Mouse (Mus musculus): ENCODE measurements around the gene Faah.

Gene Faah

DNA sequence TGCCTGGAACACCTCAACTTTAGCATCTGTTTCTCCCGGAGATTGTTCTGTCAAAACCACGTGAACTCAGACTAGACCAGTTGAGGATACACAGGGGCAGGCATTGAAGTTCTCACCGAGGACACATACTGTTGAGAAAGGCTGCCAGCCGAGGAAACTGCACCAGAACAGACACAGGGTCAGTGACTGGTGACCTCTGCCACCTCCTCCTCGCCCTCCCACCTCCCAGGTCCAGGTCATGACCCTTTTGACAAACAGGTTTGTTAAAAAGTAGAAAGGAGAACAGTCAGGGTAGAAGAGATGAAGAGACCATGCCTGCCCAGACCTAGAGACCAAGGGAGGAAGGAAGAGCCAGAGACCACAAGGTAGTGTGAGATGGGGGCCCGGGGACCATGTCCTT lies 17.1 kb downstream of the Faah start:
- DNase-seq (ENCODE audit: low spot score): no peak

DNA sequence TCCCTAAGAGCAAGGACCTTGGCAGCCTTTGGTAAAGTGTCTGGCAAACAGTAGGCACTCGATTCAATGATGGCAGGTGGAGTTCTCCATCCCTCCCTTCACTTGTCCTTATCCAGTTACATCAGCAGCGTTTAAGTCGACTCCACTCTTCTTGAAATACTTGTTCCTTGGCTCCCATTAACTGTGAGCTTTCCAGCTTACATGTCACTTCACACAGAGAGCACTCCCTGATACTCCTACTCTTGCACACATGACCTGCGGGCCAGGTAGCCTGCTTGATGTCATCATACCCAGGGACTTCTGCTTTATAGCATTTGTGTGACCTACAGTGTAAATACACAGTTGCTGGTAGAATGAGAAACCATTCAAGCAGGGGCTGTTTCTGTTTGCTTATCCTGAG lies 21.0 kb downstream of the Faah start:
- no peak for DNase-seq (ENCODE audit: low spot score)

DNA sequence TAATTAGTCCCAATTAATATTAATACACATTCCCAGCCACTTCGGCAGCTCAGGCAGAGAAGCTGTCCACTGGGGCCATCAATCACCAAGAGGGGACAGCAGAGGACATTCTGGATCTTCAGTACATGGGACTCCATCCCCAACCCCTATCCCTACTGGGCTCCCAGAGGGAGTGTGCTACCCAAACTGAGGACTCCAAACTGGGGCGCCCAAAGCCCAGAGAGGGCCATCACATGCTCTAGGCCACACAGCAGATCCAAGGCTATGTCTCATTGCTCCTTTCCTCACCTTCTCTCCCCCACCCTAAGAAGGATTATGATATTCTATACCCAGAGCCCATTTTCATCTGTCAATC lies 22.4 kb downstream of the Faah start:
- DNase-seq (ENCODE audit: low spot score): no peak

DNA sequence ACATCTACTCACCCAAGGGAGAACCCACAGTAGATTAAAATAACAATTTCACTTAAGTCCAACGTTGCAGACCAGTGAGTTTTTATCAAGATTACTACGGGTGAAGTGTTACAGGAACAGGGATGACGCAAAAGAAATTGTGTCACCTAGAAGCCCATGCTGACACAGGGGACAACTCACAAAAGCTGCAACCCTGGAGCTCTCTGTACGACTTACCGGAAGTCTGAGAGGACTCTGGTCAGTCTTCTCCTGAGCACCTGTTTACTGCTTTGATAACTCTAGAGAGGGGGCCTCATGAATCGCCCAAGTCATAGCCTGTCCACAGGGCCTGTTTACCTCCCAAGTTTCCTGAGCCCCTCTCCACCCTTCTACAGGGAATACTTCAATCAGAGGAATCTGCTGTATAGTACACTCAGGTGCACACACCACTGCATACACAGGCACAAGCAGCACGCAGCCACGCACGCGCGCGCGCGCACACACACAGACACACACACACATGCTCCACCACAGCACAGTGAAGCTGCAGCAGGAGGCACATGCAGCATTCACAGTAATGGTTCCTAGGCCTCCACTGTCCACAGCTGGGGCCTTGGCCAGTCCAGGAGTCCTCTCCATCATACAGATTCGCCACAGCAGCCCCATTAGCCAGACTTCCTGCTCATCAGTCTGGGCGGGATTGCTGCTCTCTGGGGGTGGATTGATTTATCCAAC lies 22.9 kb downstream of the Faah start:
- no peak for DNase-seq (ENCODE audit: low spot score)

DNA sequence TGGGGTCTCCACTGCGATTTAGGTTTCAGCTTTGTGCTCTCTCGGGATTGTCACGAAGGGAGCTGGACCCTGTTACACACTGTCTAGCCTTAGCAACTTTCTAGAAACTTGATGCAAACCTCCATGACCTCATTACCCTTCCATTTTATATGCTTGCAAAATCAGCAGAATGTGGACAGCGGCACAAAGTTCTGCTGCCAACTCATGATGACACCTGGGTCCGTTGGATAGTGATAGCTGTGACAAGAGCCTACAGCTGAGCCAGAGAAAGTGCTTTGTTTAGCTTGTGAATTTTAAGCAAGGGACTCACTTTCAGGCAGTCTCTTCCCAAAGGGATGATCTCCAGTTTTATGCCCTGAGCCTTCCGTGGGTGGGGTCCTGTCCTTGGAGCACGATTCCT lies 28.3 kb downstream of the Faah start:
- no peak for DNase-seq (ENCODE audit: low spot score)

DNA sequence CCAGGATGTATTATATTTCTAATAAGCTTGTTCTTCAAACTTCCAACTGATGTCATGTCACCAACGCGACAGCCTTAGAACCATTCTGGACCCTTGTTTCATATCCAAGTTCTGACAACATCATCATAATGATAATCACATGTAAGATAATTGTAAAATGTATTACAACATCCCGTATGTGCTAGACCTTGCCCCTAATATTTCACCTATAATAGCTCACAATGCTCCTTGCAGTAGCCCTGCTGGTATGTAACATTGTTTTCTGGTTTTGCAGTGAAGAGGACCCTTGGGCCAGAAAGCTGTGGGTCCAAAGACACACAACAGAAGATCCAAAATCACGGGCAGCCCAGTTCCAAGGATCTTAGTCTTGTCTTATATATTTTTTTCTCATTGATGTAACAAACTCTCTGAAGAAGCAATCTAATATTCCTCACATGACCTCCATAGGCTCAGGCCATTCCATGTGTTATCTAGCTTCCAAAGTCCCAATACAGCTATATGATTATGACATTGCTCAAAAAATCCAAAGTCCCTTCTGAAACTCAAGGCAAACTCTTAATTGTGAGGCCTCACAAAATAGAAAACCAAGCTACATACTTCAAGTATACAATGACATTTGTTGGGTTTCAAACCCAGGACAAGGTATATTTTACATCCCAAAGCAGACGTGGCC lies 29.7 kb downstream of the Faah start:
- DNase-seq (ENCODE audit: low spot score): no peak

DNA sequence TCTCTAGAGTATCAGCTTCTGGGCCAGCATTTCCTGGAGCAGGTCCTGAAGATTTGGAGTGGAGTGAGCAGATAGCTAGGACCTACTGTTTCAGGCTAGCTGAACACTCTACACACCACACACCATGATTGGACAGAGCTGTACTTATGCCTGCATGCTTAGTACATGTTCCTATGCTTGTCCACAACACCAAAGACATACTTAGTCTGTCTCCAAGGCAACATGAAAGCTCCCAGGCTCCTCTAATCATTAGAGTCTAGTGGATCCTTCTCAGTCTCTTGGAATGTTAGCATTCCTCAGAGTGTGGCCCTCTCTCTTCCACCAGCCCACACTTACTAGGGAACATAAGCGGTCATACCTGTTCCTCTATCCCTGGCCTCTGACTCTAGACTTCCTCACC lies 30.3 kb downstream of the Faah start:
- no peak for DNase-seq (ENCODE audit: low spot score)

DNA sequence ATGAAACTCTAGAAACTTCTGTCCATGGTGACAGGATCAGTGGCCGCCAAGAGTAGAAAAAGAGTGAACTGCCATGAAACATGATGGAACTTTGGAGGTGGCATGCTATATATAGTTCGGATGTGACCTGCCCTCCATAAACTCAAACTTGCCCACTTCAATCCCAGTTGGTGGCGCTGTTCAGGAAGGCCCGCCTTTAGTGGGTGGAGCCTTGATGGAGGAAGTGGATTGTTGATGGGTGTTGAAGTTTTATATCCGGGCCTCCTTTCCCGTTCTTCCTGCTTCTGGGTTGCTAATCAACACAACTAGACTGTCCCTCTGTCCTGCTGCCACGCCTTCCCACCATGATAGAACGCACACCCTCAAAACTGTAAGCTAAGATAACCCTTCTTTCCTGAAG lies 32.8 kb downstream of the Faah start:
- DNase-seq (ENCODE audit: low spot score): no peak

DNA sequence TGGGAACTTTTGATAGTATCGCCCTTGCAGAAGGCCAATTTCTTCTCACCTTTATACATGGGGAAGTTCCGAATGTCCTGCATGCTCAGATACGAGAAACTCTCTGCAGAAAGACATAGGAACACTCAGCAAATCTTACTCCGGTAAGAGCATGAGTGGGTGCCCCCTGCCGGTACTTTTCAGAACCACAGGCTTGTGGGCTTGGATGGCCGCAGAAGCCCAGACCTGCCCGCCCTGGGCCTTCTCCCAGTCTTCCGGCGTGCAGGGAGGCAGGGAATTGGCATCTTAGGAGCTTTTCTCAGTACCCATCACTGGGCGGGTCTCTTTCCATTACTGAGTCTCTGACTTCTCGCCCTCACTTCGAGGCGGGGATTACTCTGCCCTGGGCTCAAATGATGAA lies 33.6 kb downstream of the Faah start:
- DNase-seq (ENCODE audit: low spot score): peak; percentile 68

DNA sequence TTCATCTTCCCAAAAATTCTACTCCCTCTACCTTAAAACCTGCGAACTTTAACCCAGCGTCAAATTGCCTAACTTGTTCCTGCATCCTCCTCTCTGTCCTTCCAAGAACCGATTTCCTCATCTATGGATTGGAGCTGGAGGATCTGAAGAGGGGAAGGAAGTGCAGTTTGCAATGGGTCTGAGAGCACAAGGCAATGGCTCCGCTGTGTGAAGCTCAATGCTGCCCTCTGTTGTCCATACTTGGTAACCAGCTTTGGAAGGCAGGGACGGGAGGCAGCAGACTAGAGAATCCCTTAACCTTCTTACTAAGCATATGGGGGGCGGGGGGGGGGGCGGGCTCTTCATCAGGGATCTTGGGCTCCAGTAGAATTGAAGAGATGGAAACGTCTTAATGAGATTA lies 37.0 kb downstream of the Faah start:
- peak; percentile 64 for DNase-seq (ENCODE audit: low spot score)

DNA sequence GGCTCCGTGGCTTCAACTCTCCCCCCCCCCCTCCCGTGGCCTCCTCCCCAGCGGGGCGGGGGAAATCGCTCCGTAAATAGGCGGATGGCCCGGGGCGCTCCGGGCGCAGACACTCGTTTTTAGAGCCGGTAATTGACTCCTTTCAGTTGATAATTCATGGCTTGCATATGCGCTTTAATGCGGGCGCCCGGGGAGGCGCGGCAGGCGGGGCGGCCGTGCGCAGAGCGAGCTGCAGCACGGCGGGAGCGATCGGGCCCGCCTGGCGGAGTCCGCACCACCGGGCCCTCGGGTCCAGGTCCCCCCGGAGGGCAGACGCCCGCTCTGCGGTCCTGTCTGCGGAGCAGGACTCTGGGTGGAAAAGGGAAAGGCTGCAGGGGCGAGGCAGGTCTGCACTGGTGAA lies 38.3 kb downstream of the Faah start:
- DNase-seq (ENCODE audit: low spot score): no peak

DNA sequence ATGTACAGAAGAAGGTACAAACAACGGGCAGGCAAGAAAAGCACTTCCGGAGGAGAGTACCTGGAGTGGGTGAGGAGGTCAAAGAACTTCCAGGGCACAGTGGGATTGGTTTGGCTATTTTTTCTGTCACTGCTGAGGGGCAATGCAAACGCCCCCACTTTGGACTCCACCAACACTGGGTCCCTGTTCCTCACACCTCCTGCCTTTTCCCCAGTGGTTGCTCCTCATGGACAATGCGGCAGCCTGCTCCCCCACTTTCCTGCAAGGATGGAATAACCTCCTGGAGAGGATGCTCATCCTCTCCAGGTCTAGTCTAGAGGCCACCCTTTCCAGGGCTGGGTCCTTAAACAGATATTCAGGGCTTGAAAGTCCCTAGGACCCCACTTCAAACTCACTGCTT lies 38.8 kb downstream of the Faah start:
- DNase-seq (ENCODE audit: low spot score): no peak

DNA sequence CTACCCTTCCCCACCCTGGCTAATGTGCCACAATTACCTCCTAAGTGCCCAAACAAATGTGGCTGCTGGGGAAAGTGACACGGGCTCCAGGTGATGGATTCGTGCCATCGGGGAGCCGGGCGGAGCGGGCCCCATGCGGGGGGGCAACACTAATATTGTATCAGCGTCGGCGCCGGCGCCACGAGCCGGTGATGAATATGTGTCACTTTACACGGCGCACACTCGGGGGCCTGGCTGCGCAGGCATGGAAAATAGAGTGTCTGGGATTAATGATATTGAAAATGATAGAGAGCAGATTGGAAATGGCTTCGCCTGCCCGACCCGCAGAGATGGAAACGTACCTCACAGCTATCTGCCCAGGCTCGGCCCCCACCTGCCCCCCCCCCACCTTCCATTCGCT lies 45.2 kb downstream of the Faah start:
- no peak for DNase-seq (ENCODE audit: low spot score)

DNA sequence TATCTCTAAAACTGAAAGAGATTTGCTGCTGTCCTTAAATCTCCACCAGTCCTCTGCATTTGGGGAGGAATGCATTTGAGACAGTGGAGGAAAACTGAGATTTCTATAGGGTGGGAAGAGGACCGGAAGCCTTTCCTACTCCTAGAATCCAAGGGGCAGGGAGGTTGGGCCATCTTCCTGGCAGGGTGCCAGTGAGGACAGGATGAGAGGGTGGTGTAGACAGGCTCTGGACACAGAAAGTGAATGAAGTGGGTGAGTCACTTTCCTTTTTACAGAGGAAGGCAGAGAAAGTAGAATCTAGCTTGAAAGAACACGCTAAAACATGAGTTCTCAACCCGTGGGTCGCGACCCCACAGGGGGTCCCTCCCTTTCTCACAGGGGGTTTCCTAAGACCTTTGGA lies 53.3 kb downstream of the Faah start:
- DNase-seq (ENCODE audit: low spot score): no peak

DNA sequence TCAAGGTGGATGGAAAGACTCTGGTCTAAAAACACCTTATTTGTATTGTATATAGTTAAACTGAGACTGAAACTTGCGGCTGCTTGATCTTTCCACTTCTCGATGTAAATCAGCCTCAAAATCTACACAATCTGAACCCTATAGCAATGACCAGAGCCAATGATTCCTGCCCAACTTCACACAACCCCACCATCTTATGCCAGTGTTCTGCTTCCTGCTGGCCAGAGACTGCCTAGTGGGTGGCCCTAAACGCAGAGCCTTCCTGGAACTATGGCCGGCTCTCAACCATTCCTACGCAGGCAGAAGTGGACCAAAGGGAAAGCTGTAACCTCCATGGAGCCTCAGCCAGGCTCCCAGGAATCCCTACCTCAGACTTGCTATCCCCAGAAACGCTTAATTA lies 54.0 kb downstream of the Faah start:
- DNase-seq (ENCODE audit: low spot score): no peak

DNA sequence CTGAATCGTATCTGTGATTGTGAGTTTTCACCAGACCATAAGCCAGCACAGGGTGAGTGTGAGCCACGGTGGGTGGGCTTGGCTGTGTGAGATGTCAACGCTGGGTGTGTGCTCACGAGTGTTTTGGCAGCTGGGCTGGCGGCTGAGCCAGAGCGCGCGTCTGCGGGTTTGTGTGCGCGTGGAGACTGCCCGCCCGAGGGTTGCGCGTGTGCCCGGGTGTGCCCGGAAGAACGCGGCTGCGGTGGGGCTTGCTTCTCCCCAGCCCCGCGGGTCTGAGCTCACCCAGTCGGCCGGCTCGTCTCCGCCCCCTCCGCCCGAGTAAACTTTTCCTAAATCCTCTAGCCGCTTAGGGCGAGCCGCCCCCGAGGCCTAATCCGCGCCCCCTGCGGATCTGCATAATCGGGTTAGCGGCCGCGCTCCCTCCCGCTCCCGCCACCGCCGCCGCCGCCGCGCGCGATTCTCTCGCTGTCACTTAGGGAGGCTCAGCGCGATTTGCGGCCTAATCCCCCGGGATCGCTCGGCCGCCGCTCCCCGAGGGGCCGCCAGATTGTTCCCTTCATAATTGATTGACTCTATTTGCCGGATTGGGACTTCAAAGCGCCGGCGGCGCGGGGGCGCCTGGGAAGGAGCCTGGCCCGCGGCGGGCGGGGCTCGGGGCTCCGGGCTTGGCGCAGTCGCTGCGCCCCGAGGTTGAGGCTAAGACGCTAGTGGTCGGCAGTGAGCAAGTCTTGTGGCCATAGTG lies 54.9 kb downstream of the Faah start:
- peak; percentile 57 for DNase-seq (ENCODE audit: low spot score)

DNA sequence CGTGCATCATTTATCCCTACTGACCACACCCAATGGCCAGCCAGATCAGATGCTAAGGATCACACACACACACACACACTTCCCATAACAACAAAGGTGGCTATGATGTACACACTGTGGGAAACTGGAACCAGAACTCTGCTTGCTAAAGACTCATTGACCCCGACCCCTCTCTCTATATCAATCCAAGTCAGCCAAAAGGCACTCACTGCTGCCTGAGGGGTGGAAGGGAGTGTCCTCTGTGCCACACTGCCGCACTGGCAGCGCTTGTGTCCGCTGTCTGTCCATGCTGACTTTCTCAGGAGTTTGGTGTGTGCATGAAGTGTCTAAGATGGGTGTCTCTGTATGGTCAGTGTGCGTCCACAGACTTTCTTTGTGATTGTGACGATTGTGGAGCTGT lies 55.7 kb downstream of the Faah start:
- DNase-seq (ENCODE audit: low spot score): no peak

DNA sequence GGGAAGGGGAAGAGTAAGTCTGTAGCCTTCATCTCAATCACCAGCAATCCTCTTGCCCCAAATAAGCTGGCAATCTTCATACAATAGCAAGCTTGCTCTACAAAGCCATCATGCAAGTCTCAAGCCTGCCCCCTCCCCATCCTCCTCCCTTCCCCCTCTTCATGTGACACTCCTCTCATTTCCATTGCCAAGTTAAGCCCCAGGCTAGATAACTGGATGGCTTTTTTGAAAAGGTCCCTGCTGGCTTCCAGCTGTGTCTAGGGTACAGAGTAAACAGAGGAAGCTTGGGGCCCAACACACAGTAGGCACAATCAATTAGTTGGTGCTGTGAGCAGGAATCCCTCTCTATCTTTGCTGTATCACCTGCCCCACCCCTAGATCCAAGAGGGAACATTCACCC lies 58.2 kb downstream of the Faah start:
- no peak for DNase-seq (ENCODE audit: low spot score)

DNA sequence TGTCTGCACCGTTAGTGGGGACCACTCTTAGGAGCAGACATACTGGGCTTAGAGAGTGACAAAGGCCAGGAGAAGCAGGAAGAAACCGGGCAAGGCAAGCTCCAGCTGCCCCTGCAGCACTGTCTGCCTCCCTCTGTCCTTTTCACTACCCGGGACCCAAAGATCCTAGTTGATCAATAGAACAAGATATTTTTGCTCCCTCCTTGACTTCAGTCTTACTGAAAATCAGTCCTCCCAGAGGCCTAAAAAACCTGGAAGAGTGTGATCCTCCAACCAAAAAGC lies 62.3 kb downstream of the Faah start:
- no peak for DNase-seq (ENCODE audit: low spot score)

DNA sequence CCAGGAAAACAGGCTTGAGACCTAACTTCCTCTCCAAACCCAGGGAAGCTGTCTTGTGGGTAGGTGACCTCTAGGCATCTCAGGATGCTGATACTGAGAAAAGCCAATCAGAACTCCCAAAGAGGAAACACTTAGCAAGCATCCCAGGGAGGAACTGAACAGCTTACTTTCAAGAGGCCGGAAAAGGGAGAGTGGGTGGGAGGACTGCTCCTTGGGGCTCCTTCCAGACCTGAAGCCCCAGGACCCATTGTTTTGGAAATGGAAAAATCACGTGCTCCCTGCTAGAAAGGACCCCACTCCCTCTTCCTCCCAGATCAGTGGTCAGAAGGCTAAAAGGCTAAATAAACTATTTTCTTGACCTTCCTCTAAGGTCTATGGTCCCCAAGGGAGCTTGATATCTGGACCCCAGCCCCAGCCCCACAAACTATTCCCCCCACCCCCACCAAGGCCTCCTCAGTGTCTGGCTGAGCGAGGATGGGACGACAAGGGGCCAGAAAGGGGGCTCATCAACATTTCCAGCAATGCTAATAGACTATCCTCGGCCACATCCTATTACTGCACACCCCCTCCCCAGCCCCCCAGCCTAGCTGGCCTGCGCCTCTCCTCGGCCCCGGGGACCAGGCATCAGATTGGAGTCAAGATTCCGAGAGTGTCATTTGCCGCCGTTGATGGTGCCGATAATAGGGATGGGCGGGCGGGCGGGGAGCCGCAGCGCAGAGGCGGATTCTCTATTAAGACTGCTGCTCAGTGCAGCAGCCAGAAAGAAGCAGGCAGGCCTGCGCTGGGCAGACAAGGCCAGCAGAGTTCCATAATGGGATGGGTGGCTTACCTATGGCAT lies 62.9 kb downstream of the Faah start:
- no peak for DNase-seq (ENCODE audit: low spot score)

DNA sequence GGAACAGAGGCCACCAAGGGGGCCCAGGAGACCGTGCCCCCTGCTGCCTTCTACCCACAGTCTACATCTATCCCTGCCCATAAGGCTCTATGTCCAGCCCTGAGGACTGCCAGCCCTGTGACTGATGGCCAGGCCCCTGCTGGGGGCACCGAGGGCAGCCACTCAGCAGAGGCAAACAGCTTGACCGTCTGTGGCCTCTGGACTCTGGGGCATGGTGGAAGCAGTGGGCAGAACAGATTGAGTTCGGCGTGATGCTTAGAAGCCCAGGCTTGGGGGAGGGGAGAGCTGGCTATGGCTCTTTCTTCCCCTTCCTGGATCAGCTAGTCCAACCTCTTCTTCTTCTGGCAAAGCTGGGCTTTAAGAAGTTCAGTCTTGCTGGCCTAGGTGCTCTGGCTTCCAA lies 64.2 kb downstream of the Faah start:
- no peak for DNase-seq (ENCODE audit: low spot score)

DNA sequence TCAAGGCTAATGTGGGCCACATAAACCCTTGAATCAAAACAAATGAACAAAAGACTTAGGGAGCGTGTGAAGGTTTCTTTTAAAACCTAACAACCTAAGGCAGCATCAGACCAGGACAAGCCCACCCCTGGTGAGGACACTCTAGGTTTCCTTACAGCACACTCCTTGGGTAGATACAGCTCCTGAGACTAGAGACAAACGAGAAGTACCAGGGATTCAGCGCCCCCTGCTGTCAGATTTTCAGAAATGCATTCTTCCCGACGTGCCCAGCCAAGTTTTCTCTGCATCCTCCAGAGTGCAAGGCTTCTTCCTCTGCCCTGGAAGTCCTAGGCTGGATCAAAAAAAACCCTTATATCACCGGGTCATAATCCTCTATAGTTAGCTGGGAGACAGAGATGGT lies 65.0 kb downstream of the Faah start:
- DNase-seq (ENCODE audit: low spot score): peak; percentile 29
